Mouse (Mus musculus) cerebellum, postnatal 14 days (tissue): ENCODE results near the gene Rftn2.

Experiments used
- DNase-seq, 2 experiments: peaks; one replicate each; pipeline ENCODE4 v3.0.0; 2021; ENCODE audit warnings: mixed read lengths in 2 of 2

Gene Rftn2

GRCm38 (mm10) chr1:55226011-55226857 is at the start of gene Rftn2:
TSS of gene Rftn2 (minus strand) at chr1:55226782.
- DNase-seq, result peak in 1 of 2 experiments; percentile 26

GRCm38 (mm10) chr1:55265447-55265846 is 38.9 kb upstream of the Rftn2 start:
- DNase-seq, result no peak

DNA sequence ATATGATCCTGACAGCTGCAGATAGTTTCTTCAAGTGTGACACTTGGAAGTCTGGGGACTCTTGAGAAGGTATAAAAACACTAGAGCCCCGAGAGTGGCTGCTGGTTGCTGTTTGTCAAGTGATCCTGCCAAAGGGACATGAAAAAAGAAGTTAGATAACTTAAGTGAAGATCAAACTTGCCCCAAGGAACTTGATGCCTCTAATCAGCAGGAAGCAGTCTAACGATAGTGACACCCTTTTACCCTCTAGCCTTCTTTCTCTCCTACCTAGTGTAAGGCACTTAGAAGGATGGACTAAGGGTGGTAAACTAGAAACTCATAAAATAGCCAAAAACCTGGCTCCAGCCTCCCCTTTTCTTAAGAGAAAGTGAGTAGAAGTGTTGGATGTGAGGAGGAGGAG is 37.8 kb upstream of the Rftn2 start:
- no peak for DNase-seq

- DNase-seq, result no peak
These were observed 19.8 kb upstream of the Rftn2 start for GRCm38 (mm10) chr1:55246374-55246773.

DNA sequence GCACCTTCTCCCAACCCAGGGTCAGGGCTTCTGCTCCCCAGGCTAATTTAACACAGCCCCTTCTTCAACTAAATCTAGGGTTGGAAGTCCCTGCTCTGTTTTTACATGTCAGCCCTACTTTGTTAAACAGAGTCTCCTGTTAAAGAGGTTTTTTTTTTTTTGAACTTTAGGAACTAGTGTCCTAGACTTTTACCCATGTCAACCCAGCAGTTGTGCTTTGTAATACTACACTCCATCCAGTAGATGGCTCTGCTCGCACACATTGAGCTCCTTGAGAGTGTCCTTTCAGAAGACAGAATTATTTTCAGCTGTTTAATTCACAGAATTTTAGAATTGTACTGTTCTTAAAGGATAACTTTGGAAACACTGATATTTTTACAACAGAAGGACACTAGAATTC is 12.7 kb upstream of the Rftn2 start:
- peak; percentile 37 to 56 for DNase-seq

- peak in 1 of 2 experiments; percentile 14 for DNase-seq
These were observed 11.9 kb upstream of the Rftn2 start for GRCm38 (mm10) chr1:55238496-55238895.

- peak; percentile 47 to 48 for DNase-seq
These were observed 11.1 kb upstream of the Rftn2 start for GRCm38 (mm10) chr1:55237643-55238161.

DNA sequence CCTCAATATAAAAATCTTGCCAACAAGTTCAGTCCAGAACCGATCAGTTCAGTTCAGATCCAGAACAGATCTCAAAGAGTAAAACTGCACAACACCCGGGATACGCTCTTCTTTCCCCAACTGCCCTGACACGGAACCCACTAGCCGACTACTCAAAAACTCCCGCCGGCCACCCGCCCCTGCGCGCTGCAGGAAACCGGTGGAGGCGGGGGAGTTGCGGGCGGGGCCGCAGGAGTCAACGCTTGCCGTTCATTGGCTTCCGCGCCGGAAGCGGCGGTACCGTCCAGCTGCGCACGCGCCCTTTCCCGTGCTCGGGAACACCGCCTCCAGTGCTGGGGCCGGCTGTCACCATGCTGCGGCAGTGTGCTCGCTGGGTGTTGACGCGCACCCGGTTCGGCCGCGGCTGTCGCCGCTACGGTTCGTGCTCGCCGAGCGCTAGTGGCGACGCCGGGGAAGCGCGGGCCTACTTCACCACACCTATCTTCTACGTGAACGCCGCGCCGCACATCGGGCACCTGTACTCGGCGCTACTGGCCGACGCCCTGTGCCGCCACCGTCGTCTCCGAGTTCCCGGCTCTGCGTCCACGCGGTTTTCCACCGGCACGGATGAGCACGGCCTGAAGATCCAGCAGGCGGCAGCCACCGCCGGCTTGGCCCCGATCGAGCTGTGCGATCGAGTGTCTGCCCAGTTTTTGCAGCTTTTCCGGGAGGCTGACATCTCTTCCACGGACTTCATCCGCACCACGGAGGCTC is 10.5 kb upstream of the Rftn2 start, which contains the start of gene Mars2:
Mars2 (plus strand) TSS at position 288 of the 753 bp plus-strand sequence.
- DNase-seq, result peak; percentile 97

GRCm38 (mm10) chr1:55236487-55236886 is 9.9 kb upstream of the Rftn2 start:
- no peak for DNase-seq

- no peak for DNase-seq
These were observed 8.4 kb upstream of the Rftn2 start for GRCm38 (mm10) chr1:55234910-55235520.

DNA sequence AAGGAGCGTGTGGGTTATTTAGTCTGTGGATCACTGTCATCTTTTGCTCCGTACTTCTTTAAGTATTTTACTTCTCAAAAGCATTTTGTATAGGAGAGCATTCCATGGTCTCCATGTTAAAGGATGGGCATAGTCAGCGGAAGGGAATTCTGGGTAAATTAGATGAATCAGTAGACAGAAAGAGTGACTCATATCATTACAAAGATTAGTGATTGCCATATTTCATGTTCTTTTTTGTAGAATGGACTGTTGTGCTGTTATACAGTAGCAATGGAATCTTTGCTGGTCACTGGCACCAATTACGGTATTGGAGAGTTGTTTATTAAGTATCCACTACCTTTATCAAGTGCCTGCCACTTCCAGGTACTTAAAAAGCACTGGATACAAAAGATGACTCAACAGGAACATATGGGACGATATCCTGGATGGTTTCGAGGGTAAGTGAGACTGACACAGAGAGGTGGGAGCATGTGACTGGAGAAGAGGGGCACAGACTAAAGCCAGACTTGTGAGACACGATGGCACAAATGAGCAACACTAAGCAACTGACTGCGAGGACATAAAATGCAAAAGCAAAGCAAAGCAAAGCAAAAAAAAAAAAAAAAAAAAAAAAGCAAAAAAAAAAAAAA is 1.8 kb upstream of the Rftn2 start:
- DNase-seq, result no peak

DNA sequence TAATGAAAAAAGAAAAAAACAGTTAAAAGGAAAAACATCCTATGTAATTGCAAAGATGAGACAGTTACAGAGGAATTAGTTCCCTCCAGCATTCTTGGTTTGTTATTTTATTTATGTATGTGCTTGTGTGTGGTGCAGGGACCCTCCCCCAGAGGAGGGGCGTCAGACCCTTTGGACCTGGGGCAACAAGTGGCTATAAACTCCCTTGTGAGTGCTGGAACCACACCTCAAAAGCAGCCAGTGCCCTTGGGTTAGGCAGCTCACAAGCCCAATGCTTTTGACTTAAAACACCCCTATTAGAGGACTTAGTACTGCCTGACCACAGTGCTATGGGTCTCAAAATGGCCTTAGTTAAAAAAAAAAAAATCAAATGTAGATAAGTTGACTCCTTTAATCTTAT is 794 bp upstream of the Rftn2 start:
- no peak for DNase-seq

GRCm38 (mm10) chr1:55225398-55225797 is 1.2 kb downstream of the Rftn2 start:
- DNase-seq, result no peak

GRCm38 (mm10) chr1:55224111-55224510 is 2.5 kb downstream of the Rftn2 start:
- peak; percentile 50 to 59 for DNase-seq

- DNase-seq, result no peak
These were observed 3.6 kb downstream of the Rftn2 start for GRCm38 (mm10) chr1:55223026-55223425.

DNA sequence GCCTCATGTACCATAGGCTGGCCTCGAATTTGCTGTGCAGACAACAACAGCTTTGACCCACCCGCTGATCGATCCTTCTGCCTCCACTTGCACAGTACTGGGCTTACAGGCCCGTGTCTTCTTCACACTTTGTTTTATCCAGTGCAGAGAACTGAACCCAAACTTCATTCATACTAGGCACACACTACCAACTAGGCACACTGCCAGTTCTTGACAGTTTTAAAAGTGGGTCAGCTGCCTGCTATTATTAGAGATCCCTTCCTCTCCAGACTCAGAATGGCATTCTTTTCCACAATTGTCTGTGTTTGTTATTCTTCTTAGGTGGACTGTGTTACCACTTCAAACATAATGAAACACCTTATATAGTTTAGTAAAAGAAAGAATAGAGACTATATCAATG is 5.2 kb downstream of the Rftn2 start:
- DNase-seq, result peak; percentile 31 to 46

GRCm38 (mm10) chr1:55217191-55217590 is 9.4 kb downstream of the Rftn2 start:
- DNase-seq, result no peak

- DNase-seq, result no peak
These were observed 11.3 kb downstream of the Rftn2 start for GRCm38 (mm10) chr1:55215185-55215813.

GRCm38 (mm10) chr1:55213936-55214335 is 12.6 kb downstream of the Rftn2 start:
- DNase-seq, result no peak

GRCm38 (mm10) chr1:55213475-55213874 is 13.1 kb downstream of the Rftn2 start:
- DNase-seq, result no peak

DNA sequence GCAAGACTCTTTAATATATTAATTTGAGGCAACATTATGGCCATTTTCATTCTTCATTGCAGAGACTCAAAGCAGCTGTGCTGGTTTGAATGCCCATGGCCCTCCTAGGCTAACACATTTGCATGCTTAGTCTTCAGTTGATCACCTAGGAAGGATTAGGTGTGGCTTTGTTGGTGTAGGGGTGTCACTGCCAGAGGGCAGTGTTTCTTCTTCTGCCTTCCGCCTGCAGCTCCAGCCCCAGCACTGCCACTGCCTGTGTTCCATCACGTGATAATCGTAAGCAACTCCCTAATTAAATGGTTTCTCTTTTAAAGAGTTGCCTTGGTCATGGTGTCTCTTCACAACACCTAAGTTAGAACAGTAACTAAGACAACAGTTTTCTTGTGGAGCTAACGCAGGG is 13.8 kb downstream of the Rftn2 start:
- DNase-seq, result no peak

GRCm38 (mm10) chr1:55211081-55211480 is 15.5 kb downstream of the Rftn2 start:
- no peak for DNase-seq
